Mouse (Mus musculus): ENCODE data around the gene Mib2.
A peak's percentile ranks its signal among the peaks of the same experiment; 100 is the strongest.

GRCm38 (mm10) chr4:155653451-155654182 lies 15.4 kb downstream of the Mib2 start:
- TF ChIP-seq EP300 (IDR thresholded peaks at IDR 0.05; ENCODE audit: low read depth) (no peak), CTCF (IDR thresholded peaks at IDR 0.05; ENCODE audit: low read depth) (peak; percentile 26; the same call in 1 of the 2 replicates)
